Mouse (Mus musculus) thymus, postnatal 14 days (tissue): ENCODE measurements around the gene Dab2ip.

ENCODE experiments used
- DNase-seq: peaks from one replicate; pipeline ENCODE4 v3.0.0; 2021

The Dab2ip gene

GRCm38 (mm10) chr2:35661454-35662000 is 103.5 kb downstream of the Dab2ip start:
- peak; percentile 78 for DNase-seq

DNA sequence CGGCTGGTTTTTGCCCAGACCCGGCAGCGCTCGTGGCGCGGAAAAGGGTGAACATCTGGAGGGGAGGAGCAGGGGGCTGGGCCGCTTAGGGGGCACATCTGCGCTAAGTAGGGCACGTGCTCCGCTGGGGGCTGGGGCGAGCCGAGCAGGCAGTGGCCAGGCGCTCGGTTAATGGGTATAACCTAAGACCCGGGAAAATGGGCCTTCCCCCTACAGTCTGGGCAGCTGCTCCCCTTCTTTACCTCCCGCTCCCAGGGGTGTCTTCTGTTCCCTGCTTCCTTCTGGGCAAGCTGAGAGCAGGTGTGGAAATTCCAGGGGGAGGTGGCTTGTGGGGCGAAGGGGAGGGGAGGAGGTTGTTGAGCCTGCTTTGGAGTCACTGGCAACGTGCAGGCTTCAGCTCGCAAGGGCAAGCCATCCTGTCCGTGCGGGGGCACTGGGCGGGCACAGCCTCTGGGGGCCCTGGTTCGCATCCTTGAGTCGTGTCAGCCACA is 104.0 kb downstream of the Dab2ip start:
- peak; percentile 75 for DNase-seq

DNA sequence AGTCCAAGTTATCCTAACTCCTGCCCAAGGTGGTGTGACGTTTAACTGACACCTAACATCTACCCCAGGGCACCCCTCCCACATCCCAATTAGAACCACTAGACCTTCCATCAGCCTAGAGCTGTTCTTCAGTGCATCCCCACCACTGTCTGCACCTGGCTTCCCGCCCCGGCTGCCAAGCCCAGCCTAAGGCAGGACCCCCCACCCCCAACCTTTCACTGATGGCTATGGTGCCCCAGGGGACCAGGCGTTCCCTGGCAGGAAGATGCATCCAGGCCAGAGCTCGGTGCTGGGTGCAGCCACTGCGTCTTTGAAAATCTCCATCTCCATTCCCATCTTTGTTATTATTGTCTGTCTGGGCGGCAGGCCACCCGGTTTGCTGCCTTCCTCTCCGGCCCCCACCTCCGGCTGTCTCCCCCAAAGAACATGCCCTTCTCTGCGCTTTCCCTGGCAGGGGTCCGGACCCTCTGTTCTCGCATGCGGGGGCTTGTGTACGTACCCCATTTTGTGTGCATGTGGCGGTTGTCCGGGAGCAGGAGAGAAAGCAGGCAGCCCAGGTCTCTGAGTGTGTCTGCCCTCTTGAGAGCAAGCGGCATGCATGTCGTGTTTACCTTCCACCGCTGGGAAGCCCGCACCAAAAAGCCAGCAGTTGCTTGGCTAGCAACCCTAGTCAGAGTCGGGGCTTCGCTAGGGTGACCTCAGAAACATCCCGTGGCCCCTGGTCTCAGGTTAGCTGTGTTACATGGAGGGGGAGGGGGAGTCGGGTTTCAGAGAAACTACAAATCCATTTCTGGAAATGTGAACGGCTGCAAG is 104.9 kb downstream of the Dab2ip start:
- peak; percentile 28 for DNase-seq

DNA sequence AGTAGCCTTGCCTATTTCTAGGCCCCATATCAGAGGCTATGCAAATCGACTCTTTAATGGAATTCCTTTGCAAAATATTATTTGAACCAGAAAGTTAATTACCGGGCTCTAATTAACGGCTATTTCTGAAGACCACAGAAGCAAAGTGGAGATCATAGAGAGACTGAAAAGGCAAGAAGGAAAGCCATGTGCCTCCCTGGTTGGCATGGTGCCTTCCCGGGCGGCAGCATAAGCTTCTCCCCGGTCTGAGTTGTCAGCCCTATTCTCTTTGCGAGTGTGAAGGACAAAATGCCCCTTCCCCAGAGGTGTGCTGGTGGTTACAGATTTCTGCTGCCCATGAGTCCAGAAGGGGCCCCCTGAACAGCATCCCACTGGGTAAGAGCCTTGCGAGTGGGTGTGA is 109.7 kb downstream of the Dab2ip start:
- no peak for DNase-seq

DNA sequence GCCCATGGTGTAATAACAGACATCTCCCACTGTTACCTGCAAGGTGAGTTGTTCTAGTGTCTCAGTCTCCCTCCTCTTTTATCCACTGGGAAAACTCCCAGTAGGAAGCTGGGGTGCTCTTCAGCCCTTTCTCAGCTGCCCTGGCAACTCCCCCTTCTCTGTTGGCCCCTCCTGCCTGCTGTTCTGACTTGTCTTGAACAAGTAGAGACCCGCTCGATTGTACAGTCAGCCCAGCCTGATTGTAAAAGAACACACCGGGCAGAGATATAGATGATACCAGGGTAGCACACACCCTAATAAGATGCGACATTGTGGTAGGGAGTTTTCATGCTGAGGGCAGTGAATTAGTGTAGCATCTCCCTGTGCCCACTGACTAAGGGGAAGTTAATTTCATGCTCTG is 111.2 kb downstream of the Dab2ip start:
- DNase-seq, result no peak

DNA sequence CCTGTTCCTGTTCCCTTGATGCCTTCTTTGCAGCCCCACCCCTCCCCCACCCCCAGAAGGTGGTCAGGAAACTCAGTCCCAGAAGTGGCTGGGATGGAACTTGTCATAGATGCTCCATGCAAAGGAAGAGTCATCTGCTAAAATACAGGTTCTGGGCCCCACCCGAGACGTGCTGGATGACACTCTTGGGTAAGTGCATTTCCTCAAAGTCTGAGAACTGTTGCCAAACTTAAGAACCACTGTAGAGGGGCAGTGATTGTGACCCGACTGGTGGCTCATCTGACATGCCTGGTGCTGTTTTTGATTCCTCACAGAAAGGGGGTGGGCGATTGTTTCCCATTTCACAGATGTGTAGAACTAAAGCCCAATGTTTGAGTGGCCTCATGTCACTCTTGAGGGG is 111.7 kb downstream of the Dab2ip start:
- DNase-seq, result no peak

- no peak for DNase-seq
Observed at GRCm38 (mm10) chr2:35670300-35670699, 112.2 kb downstream of the Dab2ip start.

GRCm38 (mm10) chr2:35671980-35672910 is 114.2 kb downstream of the Dab2ip start:
- no peak for DNase-seq

DNA sequence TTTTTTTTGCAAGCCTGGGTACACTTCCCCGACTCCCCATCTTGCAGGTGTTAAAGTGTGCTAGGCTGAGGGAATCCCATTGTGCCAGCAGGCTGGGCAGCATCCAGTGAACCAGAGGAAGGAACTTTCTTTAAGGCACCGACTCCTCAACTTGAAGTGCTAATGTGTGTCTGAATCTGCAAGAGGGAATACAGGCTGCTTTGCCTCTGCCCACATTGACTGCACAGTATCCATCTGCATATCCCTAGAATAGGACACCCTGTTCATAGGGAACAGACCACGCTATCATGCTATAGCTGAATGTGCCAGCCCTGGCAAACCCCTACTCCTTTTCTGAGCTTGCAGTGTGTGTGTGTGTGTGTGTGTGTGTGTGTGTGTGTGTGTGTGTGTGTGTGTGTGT is 115.1 kb downstream of the Dab2ip start:
- no peak for DNase-seq

GRCm38 (mm10) chr2:35673986-35674385 is 115.9 kb downstream of the Dab2ip start:
- DNase-seq, result no peak

GRCm38 (mm10) chr2:35674431-35674830 is 116.4 kb downstream of the Dab2ip start:
- DNase-seq, result no peak

DNA sequence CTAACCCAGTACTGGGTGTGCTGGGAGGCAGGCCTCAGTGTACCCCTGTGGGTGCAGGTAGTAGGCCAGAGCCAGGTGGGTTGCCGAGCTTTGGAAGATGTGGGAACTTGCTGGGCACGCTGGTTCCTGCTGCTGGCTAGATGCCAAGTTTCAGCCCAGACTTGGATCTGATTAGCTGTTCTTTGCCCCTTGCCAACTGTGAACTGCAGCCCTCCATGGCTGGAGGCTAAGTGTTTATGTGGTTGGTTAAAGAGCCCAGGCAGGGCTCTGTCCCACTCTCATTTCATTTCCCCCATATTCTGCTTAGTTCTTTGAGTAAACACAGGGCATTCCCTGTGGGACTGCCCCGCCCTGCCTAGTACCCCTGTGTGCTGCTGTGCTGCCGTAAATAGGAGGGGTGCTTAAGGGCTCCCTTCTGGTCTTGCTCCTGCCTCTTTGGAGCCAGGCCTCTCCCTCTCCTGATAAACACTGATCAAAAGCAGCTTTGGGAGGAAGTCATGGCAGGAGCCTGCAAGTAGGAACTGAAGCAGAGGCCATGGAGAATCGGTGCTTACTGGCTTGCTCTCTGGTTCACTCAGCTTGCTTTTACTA is 118.1 kb downstream of the Dab2ip start:
- no peak for DNase-seq

DNA sequence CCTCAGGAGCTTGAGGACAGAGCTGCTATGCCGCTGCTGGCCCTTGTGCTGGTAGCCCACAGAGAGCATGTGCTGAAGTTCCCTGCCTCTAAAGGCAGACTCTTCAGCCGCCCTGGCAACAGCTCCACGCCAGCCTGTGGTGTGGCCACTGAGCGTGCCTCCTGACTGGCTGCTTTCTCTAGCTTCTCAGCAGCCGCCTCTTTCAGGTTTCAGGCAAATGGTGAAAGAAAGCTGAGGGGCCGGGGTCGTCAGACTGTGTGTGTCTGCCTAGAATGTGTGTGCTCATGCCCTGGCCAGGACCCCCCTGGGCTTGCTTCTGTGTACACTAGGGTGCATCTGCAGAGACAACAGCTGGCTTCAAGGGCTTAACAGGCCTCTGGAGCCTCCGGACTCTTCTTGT is 119.8 kb downstream of the Dab2ip start:
- DNase-seq, result no peak

GRCm38 (mm10) chr2:35678440-35678839 is 120.4 kb downstream of the Dab2ip start:
- DNase-seq, result peak; percentile 11

GRCm38 (mm10) chr2:35679812-35680672 is 122.0 kb downstream of the Dab2ip start:
- peak; percentile 50 for DNase-seq

DNA sequence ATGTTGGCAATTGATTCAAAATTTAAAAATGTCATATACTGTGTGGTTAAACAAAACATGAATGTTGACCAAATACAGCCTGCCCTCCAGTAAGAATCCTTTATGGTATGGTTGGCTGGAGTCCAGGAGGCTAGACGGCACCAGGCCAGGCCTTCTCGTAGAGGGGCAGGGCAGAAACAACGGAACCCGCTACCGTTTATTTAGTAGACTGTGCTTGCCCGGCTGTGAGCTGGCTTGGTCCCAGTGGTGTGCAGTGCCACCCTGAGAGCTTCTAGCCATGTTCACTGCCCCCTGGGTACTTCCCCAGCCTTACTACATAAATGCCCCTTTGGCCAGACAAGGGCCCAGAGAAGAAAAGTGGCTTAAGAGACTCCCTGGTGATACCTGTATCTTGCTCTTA is 122.8 kb downstream of the Dab2ip start:
- DNase-seq, result no peak

DNA sequence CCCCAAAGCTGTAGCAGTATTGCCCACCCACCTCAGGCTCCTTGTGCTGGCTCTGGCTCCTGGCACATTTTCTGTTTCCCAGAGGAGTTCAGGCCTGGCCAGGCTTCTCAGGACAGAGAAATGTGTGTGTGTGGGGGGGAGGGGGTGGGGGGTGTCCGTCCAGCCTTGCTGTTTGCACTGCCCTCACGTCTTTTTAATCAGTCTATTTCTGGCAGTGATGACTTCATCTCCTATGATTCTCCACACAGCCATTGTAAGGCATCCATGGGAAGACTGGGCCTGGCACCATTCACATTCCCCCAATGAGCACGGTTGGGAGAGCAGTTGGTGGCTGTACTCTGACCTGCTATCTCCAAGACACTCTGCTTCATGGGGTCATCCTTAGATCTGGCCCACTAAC is 125.9 kb downstream of the Dab2ip start:
- DNase-seq, result no peak

DNA sequence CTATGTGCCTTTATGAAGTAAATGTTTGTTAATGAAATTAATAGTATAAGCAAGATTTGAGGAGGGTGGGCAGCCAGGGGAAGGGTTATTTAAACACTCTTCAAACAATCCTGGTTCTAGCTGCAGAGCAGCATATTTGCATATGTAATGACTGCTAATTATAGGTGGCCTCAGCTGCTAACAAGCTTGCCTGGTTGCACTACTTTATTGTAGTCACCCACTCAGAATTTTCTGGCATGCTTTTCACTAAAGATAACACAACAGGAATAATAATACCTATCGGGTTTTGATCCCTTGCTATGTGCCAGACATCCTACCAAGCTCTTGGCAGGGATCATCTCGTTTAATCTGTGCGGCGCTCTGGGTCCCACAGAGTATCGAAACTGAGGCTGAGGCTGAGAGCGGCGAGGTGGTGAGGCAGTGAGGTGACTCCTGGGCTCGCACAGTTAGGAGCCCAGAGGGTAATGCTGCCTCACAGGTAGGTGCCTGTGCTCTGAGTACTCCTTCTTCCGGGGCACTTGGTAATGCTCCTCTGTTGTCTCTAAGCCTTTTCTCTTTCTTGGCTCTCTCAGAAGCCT is 126.8 kb downstream of the Dab2ip start:
- no peak for DNase-seq

GRCm38 (mm10) chr2:35686104-35686503 is 128.0 kb downstream of the Dab2ip start:
- DNase-seq, result no peak

- DNase-seq, result no peak
Observed at GRCm38 (mm10) chr2:35687557-35688070, 129.5 kb downstream of the Dab2ip start.

DNA sequence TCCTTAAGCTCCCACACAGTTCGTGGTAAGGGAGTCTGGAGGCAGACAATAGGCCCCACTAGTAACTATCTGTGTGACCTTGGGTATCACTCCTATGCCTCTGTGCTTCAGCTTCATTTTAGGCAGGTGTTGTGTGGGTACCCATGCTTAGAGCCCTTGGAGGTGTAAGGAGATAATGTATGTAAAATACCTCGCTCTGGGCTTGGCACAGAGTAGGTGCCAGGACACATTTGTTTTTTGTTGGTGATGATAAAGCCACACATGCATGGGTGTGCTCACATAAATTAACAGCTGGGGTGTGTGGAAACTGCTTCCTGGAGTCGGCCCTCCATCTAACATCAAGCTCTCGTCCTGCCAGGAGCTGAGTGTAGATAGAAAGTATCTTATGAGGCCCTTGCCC is 130.1 kb downstream of the Dab2ip start:
- no peak for DNase-seq
